Mouse (Mus musculus) lung, postnatal 14 days (tissue): ENCODE measurements at regions not wholly inside any gene's neighbourhood (a gene's known extent, or its start where the extent isn't known, plus 50 kb on each side); places are given as distances from the start of the nearest gene placed in this dataset.
"Not testable (repeated sequence)": the region's sequence is repeated elsewhere in the genome, so short reads cannot be mapped to it uniquely, and the experiment has no call there.

Experiments
- DNase-seq: peaks from one replicate; pipeline ENCODE4 v3.0.0; 2021

GRCm38 (mm10) chr13:72571871-72572270 lies 56.7 kb upstream of the Irx2 start:
- no peak for DNase-seq

- no peak for DNase-seq
Observed at GRCm38 (mm10) chr13:72572846-72573245, 55.8 kb upstream of the Irx2 start.

- not testable (repeated sequence) for DNase-seq
Observed at GRCm38 (mm10) chr13:72574126-72574525, 54.5 kb upstream of the Irx2 start.

- no peak for DNase-seq
Observed at GRCm38 (mm10) chr13:72576485-72576884, 52.1 kb upstream of the Irx2 start.

- no peak for DNase-seq
Observed at GRCm38 (mm10) chr13:72578416-72578815, 50.2 kb upstream of the Irx2 start.
